Mouse (Mus musculus): ENCODE measurements around the gene Ly6g5b. TPM values are rescaled to one million over a fixed set of nuclear protein-coding genes. Genes with fewer than 3 reads are reported as not detected.

Gene Ly6g5b
- polyA plus RNA-seq, 1 experiment from 2014 or later: 1.2 TPM

GRCm38 (mm10) chr17:35121871-35122303 lies 6.7 kb upstream of the Ly6g5b start, which contains the start of gene Csnk2b:
TSS of gene Csnk2b (minus strand) at chr17:35122053.
- ATAC-seq (replicated peaks): peak; percentile 24; the same call in 1 of the 2 replicates
- Histone ChIP-seq H3K4me3 (peak within 1 kb of the TSS; percentile 94), H3K27ac (replicated peaks) (peak within 1 kb of the TSS; percentile 94), H3K27me3 (no peaks in the 10 kb centered on the region), H3K36me3 (peaks cover 32% of the 10 kb centered on the region), H3K9me3 (no peaks in the 10 kb centered on the region), H3K4me2 (replicated peaks) (peak within 1 kb of the TSS; percentile 93), H3K9ac (replicated peaks) (peak within 1 kb of the TSS; percentile 98), H3K4me1 (peaks cover 40% of the 10 kb centered on the region)
- under 1% methylated on average over 19 of the region's 19 CpGs for WGBS

GRCm38 (mm10) chr17:35121143-35121799 lies 6.0 kb upstream of the Ly6g5b start, which contains the start of gene Gpank1:
TSS of gene Gpank1 (plus strand) at chr17:35121455.
- Histone ChIP-seq H3K9ac (replicated peaks) (peak within 1 kb of the TSS; percentile 98), H3K36me3 (peaks cover 36% of the 10 kb centered on the region), H3K27me3 (no peaks in the 10 kb centered on the region), H3K4me2 (replicated peaks) (peak within 1 kb of the TSS; percentile 93), H3K9me3 (no peaks in the 10 kb centered on the region), H3K27ac (replicated peaks) (peak within 1 kb of the TSS; percentile 94), H3K4me3 (peak within 1 kb of the TSS; percentile 94), H3K4me1 (peaks cover 34% of the 10 kb centered on the region)
- peak; percentile 96 for ATAC-seq (replicated peaks)
- under 1% methylated on average over 50 of the region's 50 CpGs for WGBS

- H3K36me3 ChIP-seq: peaks cover 42% of the 10 kb centered on the region
- under 1% methylated on average over 33 of the region's 33 CpGs for WGBS
- H3K4me3 ChIP-seq: peak overlapping the region; percentile 94
- H3K4me1 ChIP-seq: peaks cover 30% of the 10 kb centered on the region
- no peaks in the 10 kb centered on the region for H3K9me3 ChIP-seq
- peak overlapping the region; percentile 98 for H3K9ac ChIP-seq (replicated peaks)
- no peaks in the 10 kb centered on the region for H3K27me3 ChIP-seq
- peak overlapping the region; percentile 93 for H3K4me2 ChIP-seq (replicated peaks)
- ATAC-seq (replicated peaks): no peak
- peak overlapping the region; percentile 74 for H3K27ac ChIP-seq (replicated peaks)
These were observed 5.5 kb upstream of the Ly6g5b start for GRCm38 (mm10) chr17:35120745-35121142.

GRCm38 (mm10) chr17:35111774-35112173 lies 3.5 kb downstream of the Ly6g5b start:
- Histone ChIP-seq H3K27me3 (no peaks in the 10 kb centered on the region), H3K36me3 (peaks cover 28% of the 10 kb centered on the region), H3K9ac (replicated peaks) (no peak overlapping the region), H3K4me2 (replicated peaks) (no peak overlapping the region), H3K4me3 (no peak overlapping the region), H3K4me1 (no peaks in the 10 kb centered on the region), H3K27ac (replicated peaks) (no peak overlapping the region), H3K9me3 (no peaks in the 10 kb centered on the region)
- WGBS: 74% methylated on average over 9 of the region's 9 CpGs
- no peak for ATAC-seq (replicated peaks)

GRCm38 (mm10) chr17:35108097-35108496 lies 7.1 kb downstream of the Ly6g5b start, which contains the start of gene Ly6g5c:
TSS of gene Ly6g5c (plus strand) at chr17:35108279.
- no peak within 1 kb of the TSS for H3K27ac ChIP-seq (replicated peaks)
- no peaks in the 10 kb centered on the region for H3K27me3 ChIP-seq
- ATAC-seq (replicated peaks): no peak
- H3K9me3 ChIP-seq: no peaks in the 10 kb centered on the region
- 87% methylated on average over 6 of the region's 6 CpGs for WGBS
- H3K4me1 ChIP-seq: peaks cover 6% of the 10 kb centered on the region
- H3K4me3 ChIP-seq: no peak within 1 kb of the TSS
- no peak within 1 kb of the TSS for H3K9ac ChIP-seq (replicated peaks)
- no peak within 1 kb of the TSS for H3K4me2 ChIP-seq (replicated peaks)
- peaks cover 5% of the 10 kb centered on the region for H3K36me3 ChIP-seq

- Histone ChIP-seq H3K9me3 (no peaks in the 10 kb centered on the region), H3K36me3 (peaks cover 20% of the 10 kb centered on the region), H3K9ac (replicated peaks) (no peak overlapping the region), H3K4me1 (peaks cover 6% of the 10 kb centered on the region), H3K4me2 (replicated peaks) (peak overlapping the region; percentile 31; the same call in 1 of the 2 replicates), H3K4me3 (no peak overlapping the region), H3K27me3 (no peaks in the 10 kb centered on the region), H3K27ac (replicated peaks) (no peak overlapping the region; the same call in 1 of the 2 replicates)
- 59% methylated on average over 3 of the region's 3 CpGs for WGBS
- ATAC-seq (replicated peaks): no peak
These were observed 8.7 kb downstream of the Ly6g5b start for GRCm38 (mm10) chr17:35106522-35106921.

- H3K4me1 ChIP-seq: peaks cover 6% of the 10 kb centered on the region
- no peaks in the 10 kb centered on the region for H3K9me3 ChIP-seq
- H3K27me3 ChIP-seq: no peaks in the 10 kb centered on the region
- H3K4me2 ChIP-seq (replicated peaks): peak overlapping the region; percentile 31
- no peak overlapping the region for H3K4me3 ChIP-seq
- 21% methylated on average over 13 of the region's 13 CpGs for whole genome bisulfite sequencing
- H3K36me3 ChIP-seq: peaks cover 27% of the 10 kb centered on the region
- peak; percentile 51 for ATAC-seq (replicated peaks)
- H3K27ac ChIP-seq (replicated peaks): no peak overlapping the region; the same call in 1 of the 2 replicates
- H3K9ac ChIP-seq (replicated peaks): no peak overlapping the region; the same call in 1 of the 2 replicates
These were observed 9.4 kb downstream of the Ly6g5b start for GRCm38 (mm10) chr17:35105740-35106389.

- no peak overlapping the region for H3K4me3 ChIP-seq
- peaks cover 38% of the 10 kb centered on the region for H3K36me3 ChIP-seq
- H3K4me1 ChIP-seq: peaks cover 6% of the 10 kb centered on the region
- no peak overlapping the region for H3K9ac ChIP-seq (replicated peaks)
- H3K9me3 ChIP-seq: no peaks in the 10 kb centered on the region
- no peak overlapping the region for H3K27ac ChIP-seq (replicated peaks)
- no peak overlapping the region for H3K4me2 ChIP-seq (replicated peaks)
- H3K27me3 ChIP-seq: no peaks in the 10 kb centered on the region
- 70% methylated on average over 6 of the region's 6 CpGs for WGBS
- ATAC-seq (replicated peaks): no peak
These were observed 10.5 kb downstream of the Ly6g5b start for GRCm38 (mm10) chr17:35104754-35105153.

GRCm38 (mm10) chr17:35104079-35104478 lies 11.1 kb downstream of the Ly6g5b start:
- Histone ChIP-seq H3K4me1 (peaks cover 6% of the 10 kb centered on the region), H3K27ac (replicated peaks) (no peak overlapping the region), H3K4me2 (replicated peaks) (no peak overlapping the region), H3K9me3 (no peaks in the 10 kb centered on the region), H3K4me3 (no peak overlapping the region), H3K27me3 (no peaks in the 10 kb centered on the region), H3K9ac (replicated peaks) (no peak overlapping the region), H3K36me3 (peaks cover 45% of the 10 kb centered on the region)
- ATAC-seq (replicated peaks): no peak
- 96% methylated on average over 7 of the region's 7 CpGs for WGBS

- peaks cover 51% of the 10 kb centered on the region for H3K36me3 ChIP-seq
- no peak overlapping the region for H3K27ac ChIP-seq (replicated peaks)
- no peak overlapping the region for H3K4me2 ChIP-seq (replicated peaks)
- no peaks in the 10 kb centered on the region for H3K9me3 ChIP-seq
- 75% methylated on average over 6 of the region's 6 CpGs for WGBS
- no peak overlapping the region for H3K4me3 ChIP-seq
- peaks cover 6% of the 10 kb centered on the region for H3K4me1 ChIP-seq
- no peaks in the 10 kb centered on the region for H3K27me3 ChIP-seq
- no peak for ATAC-seq (replicated peaks)
- no peak overlapping the region for H3K9ac ChIP-seq (replicated peaks)
These were observed 12.0 kb downstream of the Ly6g5b start for GRCm38 (mm10) chr17:35103221-35103690.

GRCm38 (mm10) chr17:35102299-35102698 lies 12.9 kb downstream of the Ly6g5b start:
- H3K4me1 ChIP-seq: peaks cover 6% of the 10 kb centered on the region
- ATAC-seq (replicated peaks): no peak
- 76% methylated on average over 7 of the region's 8 CpGs for WGBS
- H3K4me3 ChIP-seq: no peak overlapping the region
- no peak overlapping the region for H3K9ac ChIP-seq (replicated peaks)
- no peak overlapping the region for H3K27ac ChIP-seq (replicated peaks)
- H3K36me3 ChIP-seq: peaks cover 59% of the 10 kb centered on the region
- no peaks in the 10 kb centered on the region for H3K9me3 ChIP-seq
- no peaks in the 10 kb centered on the region for H3K27me3 ChIP-seq
- no peak overlapping the region for H3K4me2 ChIP-seq (replicated peaks)

- Histone ChIP-seq H3K9ac (replicated peaks) (no peak overlapping the region), H3K27me3 (no peaks in the 10 kb centered on the region), H3K27ac (replicated peaks) (no peak overlapping the region), H3K4me1 (peaks cover 4% of the 10 kb centered on the region), H3K36me3 (peaks cover 71% of the 10 kb centered on the region), H3K4me3 (no peak overlapping the region), H3K4me2 (replicated peaks) (no peak overlapping the region), H3K9me3 (no peaks in the 10 kb centered on the region)
- 93% methylated on average over 11 of the region's 11 CpGs for WGBS
- no peak for ATAC-seq (replicated peaks)
These were observed 14.1 kb downstream of the Ly6g5b start for GRCm38 (mm10) chr17:35101161-35101560.

Data from forebrain, embryonic 15.5 days (tissue).